Mouse (Mus musculus): ENCODE measurements around the gene Spag6.

- no peak for TF ChIP-seq CTCF (IDR thresholded peaks at IDR 0.05; ENCODE audit: borderline replicate concordance, insufficient read depth, low read depth, low read length)
- no peak for TF ChIP-seq POLR2A (IDR thresholded peaks at IDR 0.05; ENCODE audit: borderline replicate concordance, insufficient read depth, low read length)
These were observed 351 bp upstream of the Spag6 start for GRCm38 (mm10) chr2:18693491-18693870.

Data from cerebellum, adult 2 months (tissue).